Mouse (Mus musculus): Measurements from ENCODE around the gene Noct.
"Not testable (repeated sequence)": the region's sequence is repeated elsewhere in the genome, so short reads cannot be mapped to it uniquely, and the experiment has no call there.

The Noct gene

GRCm38 (mm10) chr3:51204897-51205296 is 19.4 kb upstream of the Noct start:
- no peak for DNase-seq (ENCODE audit: low spot score in 2 of 2)

GRCm38 (mm10) chr3:51206521-51206920 is 17.7 kb upstream of the Noct start:
- DNase-seq (ENCODE audit: low spot score in 2 of 2): no peak

- no peak for DNase-seq (ENCODE audit: low spot score in 2 of 2)
Observed at GRCm38 (mm10) chr3:51208633-51209032, 15.6 kb upstream of the Noct start.

GRCm38 (mm10) chr3:51209503-51210314 is 14.5 kb upstream of the Noct start:
- DNase-seq (ENCODE audit: low spot score in 2 of 2): no peak

- DNase-seq (ENCODE audit: low spot score in 2 of 2): no peak
Observed at GRCm38 (mm10) chr3:51210485-51210884, 13.8 kb upstream of the Noct start.

GRCm38 (mm10) chr3:51213111-51213510 is 11.1 kb upstream of the Noct start:
- no peak for DNase-seq (ENCODE audit: low spot score in 2 of 2)

GRCm38 (mm10) chr3:51215681-51216080 is 8.6 kb upstream of the Noct start:
- no peak for DNase-seq (ENCODE audit: low spot score in 2 of 2)

- DNase-seq (ENCODE audit: low spot score in 2 of 2): not testable (repeated sequence)
Observed at GRCm38 (mm10) chr3:51216351-51216750, 7.9 kb upstream of the Noct start.

GRCm38 (mm10) chr3:51218385-51218784 is 5.9 kb upstream of the Noct start:
- DNase-seq (ENCODE audit: low spot score in 2 of 2): not testable (repeated sequence)

- no peak for DNase-seq (ENCODE audit: low spot score in 2 of 2)
Observed at GRCm38 (mm10) chr3:51219213-51219612, 5.0 kb upstream of the Noct start.

- no peak for DNase-seq (ENCODE audit: low spot score in 2 of 2)
Observed at GRCm38 (mm10) chr3:51220846-51221245, 3.4 kb upstream of the Noct start.

- DNase-seq (ENCODE audit: low spot score in 2 of 2): no peak
Observed at GRCm38 (mm10) chr3:51221847-51222246, 2.4 kb upstream of the Noct start.

GRCm38 (mm10) chr3:51222302-51222701 is 1.9 kb upstream of the Noct start:
- no peak for DNase-seq (ENCODE audit: low spot score in 2 of 2)

- DNase-seq (ENCODE audit: low spot score in 2 of 2): no peak
Observed at GRCm38 (mm10) chr3:51222834-51223460, 1.3 kb upstream of the Noct start.

GRCm38 (mm10) chr3:51223556-51223955 is 691 bp upstream of the Noct start:
- DNase-seq (ENCODE audit: low spot score in 2 of 2): no peak

- DNase-seq (ENCODE audit: low spot score in 2 of 2): no peak
Observed at GRCm38 (mm10) chr3:51225226-51225750, 1.0 kb downstream of the Noct start.

- DNase-seq (ENCODE audit: low spot score in 2 of 2): no peak
Observed at GRCm38 (mm10) chr3:51225979-51226378, 1.7 kb downstream of the Noct start.

- DNase-seq (ENCODE audit: low spot score in 2 of 2): no peak
Observed at GRCm38 (mm10) chr3:51226601-51227000, 2.4 kb downstream of the Noct start.

GRCm38 (mm10) chr3:51228038-51228820 is 4.0 kb downstream of the Noct start:
- peak in 1 of 2 experiments; percentile 53 for DNase-seq (ENCODE audit: low spot score in 2 of 2)

GRCm38 (mm10) chr3:51228821-51229205 is 4.6 kb downstream of the Noct start:
- DNase-seq (ENCODE audit: low spot score in 2 of 2): no peak

GRCm38 (mm10) chr3:51229226-51229625 is 5.0 kb downstream of the Noct start:
- DNase-seq (ENCODE audit: low spot score in 2 of 2): no peak

GRCm38 (mm10) chr3:51230146-51230835 is 6.0 kb downstream of the Noct start:
- DNase-seq (ENCODE audit: low spot score in 2 of 2): no peak

All from heart, adult 9 months (tissue).